Mouse (Mus musculus): ENCODE measurements at regions not wholly inside any gene's neighbourhood (a gene's known extent, or its start where the extent isn't known, plus 50 kb on each side); places are given as distances from the start of the nearest gene placed in this dataset.
A peak's percentile ranks its signal among the peaks of the same experiment; 100 is the strongest.

DNA sequence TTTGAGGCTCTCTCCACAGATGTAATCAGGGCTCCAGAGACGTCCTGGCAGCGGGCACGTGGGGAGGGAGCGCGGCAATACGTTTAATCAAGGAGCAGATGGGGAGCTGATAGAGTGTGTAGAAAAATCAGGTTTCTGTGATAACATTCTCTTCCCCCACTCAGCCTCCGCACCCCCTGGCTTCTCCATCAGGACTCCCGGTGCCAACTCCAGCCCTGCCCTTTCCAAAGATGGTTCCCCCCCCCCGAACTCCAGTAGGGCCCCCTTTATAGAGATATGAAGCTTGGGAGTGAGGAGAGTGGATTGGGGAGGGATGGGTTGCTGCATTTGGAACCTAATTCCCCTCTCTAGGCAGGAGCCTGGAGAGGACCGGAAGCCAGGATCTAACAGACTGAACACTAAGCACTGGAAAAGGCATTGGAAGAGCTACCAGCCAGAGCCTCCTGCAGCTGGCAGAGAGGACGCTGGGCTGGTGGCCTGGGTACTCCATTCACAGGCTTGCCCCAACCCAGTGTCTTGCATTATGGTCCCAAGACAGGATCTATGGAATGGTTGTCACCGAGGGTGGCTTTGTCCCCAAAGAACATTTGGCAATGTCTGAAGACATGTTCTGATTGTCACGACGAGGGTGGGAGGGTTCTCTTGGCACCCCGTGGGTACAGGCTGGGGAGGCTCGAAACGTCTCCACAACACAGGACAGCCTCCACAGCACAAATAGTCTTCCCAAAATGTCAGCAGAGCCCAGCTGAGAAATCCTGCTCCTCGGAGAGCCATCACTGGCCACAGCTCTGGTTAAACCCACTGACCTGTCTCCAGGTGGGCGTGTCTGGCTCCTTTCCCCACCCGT, 218.2 kb upstream of the Sdk2 start:
- no peaks in the 10 kb centered on the region for H3K27me3 ChIP-seq (ENCODE audit: control insufficient read depth, insufficient read depth, low read length, poor library complexity, severe bottlenecking)
- DNase-seq (ENCODE audit: low read depth, low spot score) = no peak
- H3K36me3 ChIP-seq (ENCODE audit: control insufficient read depth, insufficient read depth, low read length, poor library complexity, severe bottlenecking) = no peaks in the 10 kb centered on the region

DNA sequence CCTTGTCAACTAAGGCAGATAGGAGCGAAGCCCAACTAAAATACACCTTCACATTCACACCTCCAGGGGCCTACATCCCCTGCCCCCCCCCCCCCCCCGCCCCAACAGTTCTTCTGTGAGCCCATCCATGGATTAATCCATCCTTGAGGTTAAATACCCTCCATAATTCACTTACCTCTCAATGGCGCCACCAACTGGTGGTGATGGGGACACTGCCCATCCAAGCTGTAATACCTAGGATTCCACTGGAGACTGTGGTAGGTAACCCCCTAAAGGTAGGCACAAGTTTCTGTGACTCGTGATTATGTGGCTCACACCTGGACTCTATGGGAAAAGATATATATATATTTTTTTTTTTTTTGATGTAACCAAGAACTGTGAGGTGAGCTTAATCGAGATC, 216.4 kb upstream of the Sdk2 start:
- H3K36me3 ChIP-seq (ENCODE audit: control insufficient read depth, insufficient read depth, low read length, poor library complexity, severe bottlenecking) = no peaks in the 10 kb centered on the region
- peak; percentile 74 for DNase-seq (ENCODE audit: low read depth, low spot score)
- no peaks in the 10 kb centered on the region for H3K27me3 ChIP-seq (ENCODE audit: control insufficient read depth, insufficient read depth, low read length, poor library complexity, severe bottlenecking)

DNA sequence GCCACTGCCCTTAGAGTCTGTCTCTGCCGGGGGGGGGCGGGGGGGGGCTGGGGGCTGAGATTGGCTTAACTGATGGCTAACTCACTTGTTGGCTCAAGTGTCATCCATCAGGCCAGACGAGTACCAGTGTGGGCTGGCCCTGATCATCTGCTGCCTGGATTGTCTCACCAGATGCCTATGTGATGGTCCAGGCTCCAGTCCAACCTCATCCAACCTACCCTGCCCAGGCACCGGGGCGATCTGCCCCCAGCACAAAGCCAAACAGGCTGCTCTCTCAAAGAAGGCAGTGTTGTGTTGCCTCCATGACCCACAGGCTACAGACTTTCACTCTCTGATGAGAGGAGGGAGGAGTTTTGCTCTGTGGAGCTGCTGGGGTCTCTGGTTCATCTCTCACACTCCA, 215.7 kb upstream of the Sdk2 start:
- DNase-seq (ENCODE audit: low read depth, low spot score) = no peak
- H3K27me3 ChIP-seq (ENCODE audit: control insufficient read depth, insufficient read depth, low read length, poor library complexity, severe bottlenecking) = no peaks in the 10 kb centered on the region
- no peaks in the 10 kb centered on the region for H3K36me3 ChIP-seq (ENCODE audit: control insufficient read depth, insufficient read depth, low read length, poor library complexity, severe bottlenecking)

DNA sequence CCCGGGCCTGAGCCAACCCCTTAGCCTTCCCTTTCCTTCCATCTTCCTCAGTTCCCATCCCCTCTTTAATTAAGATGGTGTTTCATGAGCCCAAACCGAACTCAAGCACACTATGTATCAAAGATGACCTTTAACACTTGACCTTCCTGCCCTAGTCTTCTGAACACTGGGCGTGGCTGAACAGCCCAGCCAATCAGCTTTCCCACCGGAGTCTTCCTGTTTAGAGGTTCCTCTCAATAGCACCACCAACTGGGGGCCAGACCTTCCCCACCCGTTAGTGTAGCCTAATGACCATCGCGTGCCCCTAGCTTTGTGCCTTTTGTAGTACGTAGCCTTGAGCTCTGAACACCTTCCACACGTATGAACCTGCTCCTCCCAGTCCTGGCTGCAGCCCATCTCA, 215.0 kb upstream of the Sdk2 start:
- Histone ChIP-seq H3K27me3 (ENCODE audit: control insufficient read depth, insufficient read depth, low read length, poor library complexity, severe bottlenecking) (no peaks in the 10 kb centered on the region), H3K36me3 (ENCODE audit: control insufficient read depth, insufficient read depth, low read length, poor library complexity, severe bottlenecking) (no peaks in the 10 kb centered on the region)
- no peak for DNase-seq (ENCODE audit: low read depth, low spot score)

GRCm38 (mm10) chr11:114281041-114281695, 214.3 kb upstream of the Sdk2 start:
- Histone ChIP-seq H3K27me3 (ENCODE audit: control insufficient read depth, insufficient read depth, low read length, poor library complexity, severe bottlenecking) (no peaks in the 10 kb centered on the region), H3K36me3 (ENCODE audit: control insufficient read depth, insufficient read depth, low read length, poor library complexity, severe bottlenecking) (no peaks in the 10 kb centered on the region)
- no peak for DNase-seq (ENCODE audit: low read depth, low spot score)

DNA sequence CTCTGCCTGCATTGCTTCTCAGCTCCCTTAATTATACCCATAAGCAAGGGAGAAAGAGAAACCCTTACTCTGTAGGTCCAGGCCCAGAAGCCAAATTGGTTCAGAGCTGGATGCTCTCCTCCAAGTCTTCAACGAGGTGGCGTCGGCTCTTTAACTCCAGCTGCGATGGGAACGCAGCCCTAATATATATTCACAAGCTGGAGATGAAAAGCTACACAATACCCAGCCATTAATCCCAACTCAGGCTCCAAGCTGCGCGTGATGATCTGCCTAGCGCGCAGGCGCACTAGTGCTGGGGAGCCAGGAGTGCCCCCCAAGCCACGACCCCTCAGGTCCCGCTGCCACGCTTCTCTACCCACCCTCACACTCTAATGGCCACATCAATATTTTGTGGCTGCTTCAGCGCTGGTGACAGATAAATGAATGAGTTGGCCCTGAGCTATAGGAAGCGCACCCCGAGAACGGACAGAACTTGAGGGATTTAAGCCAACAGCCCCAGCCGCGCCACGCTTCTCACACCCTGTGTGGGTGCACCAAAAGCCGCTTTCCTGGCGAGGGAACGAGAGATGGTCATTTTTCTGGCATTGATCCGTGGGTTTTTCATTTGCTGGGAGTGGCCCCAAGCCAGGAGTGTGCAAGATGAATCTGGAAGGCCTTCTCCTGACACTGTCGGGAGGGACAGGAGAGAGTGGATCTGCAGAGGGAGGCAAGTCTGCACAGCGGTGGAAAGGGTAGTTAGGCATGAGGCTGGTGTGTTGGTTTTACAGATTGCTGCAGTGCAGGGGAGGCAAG, 210.9 kb upstream of the Sdk2 start:
- Histone ChIP-seq H3K27me3 (ENCODE audit: control insufficient read depth, insufficient read depth, low read length, poor library complexity, severe bottlenecking) (no peaks in the 10 kb centered on the region), H3K36me3 (ENCODE audit: control insufficient read depth, insufficient read depth, low read length, poor library complexity, severe bottlenecking) (no peaks in the 10 kb centered on the region)
- no peak for DNase-seq (ENCODE audit: low read depth, low spot score)

DNA sequence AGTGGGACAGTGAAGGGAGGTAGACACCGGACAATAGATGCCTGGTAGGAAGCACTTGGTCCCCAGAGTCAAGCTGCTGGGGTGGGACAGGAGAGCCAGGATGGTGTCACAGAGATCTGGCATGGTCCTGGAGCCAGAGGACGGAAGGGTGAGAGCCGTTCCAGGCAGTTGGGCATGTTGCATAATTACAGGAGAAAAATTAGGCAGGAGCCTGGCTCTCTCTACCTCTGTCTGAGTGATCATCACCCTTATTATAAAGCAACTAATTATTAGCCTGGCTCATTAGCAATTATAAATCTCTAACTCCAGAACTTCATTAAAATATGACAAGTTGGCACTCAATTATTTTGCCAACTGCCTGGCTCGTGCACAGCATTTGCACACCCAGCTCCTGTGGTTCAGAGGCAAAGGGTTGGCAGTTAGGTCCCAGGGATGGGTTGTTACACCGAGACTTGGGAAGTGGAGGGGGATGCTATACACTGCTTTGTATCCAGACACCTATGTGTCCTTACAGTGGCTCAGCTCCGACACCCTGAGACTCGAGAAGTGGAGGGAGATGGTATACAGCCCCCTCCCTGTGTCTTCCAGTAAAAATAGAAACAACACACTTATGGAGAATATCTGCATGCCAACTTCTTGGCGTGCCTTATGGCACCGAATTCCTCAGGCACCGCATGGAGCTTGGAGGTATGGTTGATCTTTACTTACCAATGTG, 203.7 kb upstream of the Sdk2 start:
- no peak for DNase-seq (ENCODE audit: low read depth, low spot score)
- Histone ChIP-seq H3K36me3 (ENCODE audit: control insufficient read depth, insufficient read depth, low read length, poor library complexity, severe bottlenecking) (no peaks in the 10 kb centered on the region), H3K27me3 (ENCODE audit: control insufficient read depth, insufficient read depth, low read length, poor library complexity, severe bottlenecking) (no peaks in the 10 kb centered on the region)

DNA sequence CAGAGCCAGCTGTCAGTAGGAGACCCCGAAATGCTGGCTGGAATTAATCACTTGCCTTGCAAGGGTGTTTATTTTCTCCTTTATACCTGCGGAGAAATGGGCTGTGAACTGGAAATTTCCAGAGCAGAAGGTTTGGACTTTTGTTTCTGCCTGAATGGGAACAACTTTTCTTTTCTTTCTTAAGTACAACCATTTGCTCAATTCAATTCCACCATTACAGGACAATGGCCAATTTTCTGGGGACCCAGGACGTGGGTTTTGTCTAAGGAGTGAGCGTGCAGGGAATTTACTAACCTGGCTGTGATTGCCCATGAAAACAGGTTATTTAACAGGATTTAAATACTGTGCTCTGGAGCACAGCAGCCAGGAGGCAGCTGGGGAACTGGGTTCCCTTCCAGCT, 195.1 kb upstream of the Sdk2 start:
- H3K36me3 ChIP-seq (ENCODE audit: control insufficient read depth, insufficient read depth, low read length, poor library complexity, severe bottlenecking) = no peaks in the 10 kb centered on the region
- DNase-seq (ENCODE audit: low read depth, low spot score) = no peak
- no peaks in the 10 kb centered on the region for H3K27me3 ChIP-seq (ENCODE audit: control insufficient read depth, insufficient read depth, low read length, poor library complexity, severe bottlenecking)

GRCm38 (mm10) chr11:114258218-114258617, 191.4 kb upstream of the Sdk2 start:
- no peaks in the 10 kb centered on the region for H3K27me3 ChIP-seq (ENCODE audit: control insufficient read depth, insufficient read depth, low read length, poor library complexity, severe bottlenecking)
- DNase-seq (ENCODE audit: low read depth, low spot score) = no peak
- no peaks in the 10 kb centered on the region for H3K36me3 ChIP-seq (ENCODE audit: control insufficient read depth, insufficient read depth, low read length, poor library complexity, severe bottlenecking)

DNA sequence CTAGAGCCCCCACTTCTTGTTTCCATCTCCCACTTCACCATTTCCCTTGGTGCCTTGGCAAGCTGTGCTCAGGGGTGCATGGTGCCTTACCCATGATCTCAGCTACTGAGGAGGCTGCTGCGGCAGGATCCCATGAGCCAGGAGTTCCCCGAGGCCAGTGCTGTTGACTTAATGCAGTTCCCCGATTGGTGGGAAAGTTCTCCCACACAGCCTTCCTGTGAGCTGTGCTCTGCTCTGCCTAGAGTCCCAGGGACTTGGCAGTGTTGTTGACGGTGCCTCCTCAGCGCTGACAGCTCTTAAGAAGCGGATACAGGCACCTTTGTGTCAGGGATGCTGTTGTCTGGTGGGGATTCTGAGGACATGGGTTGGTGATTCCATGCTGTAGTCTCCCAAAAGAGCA, 190.9 kb upstream of the Sdk2 start:
- Histone ChIP-seq H3K27me3 (ENCODE audit: control insufficient read depth, insufficient read depth, low read length, poor library complexity, severe bottlenecking) (no peaks in the 10 kb centered on the region), H3K36me3 (ENCODE audit: control insufficient read depth, insufficient read depth, low read length, poor library complexity, severe bottlenecking) (no peaks in the 10 kb centered on the region)
- DNase-seq (ENCODE audit: low read depth, low spot score) = no peak

- no peak for DNase-seq (ENCODE audit: low read depth, low spot score)
- no peaks in the 10 kb centered on the region for H3K27me3 ChIP-seq (ENCODE audit: control insufficient read depth, insufficient read depth, low read length, poor library complexity, severe bottlenecking)
- H3K36me3 ChIP-seq (ENCODE audit: control insufficient read depth, insufficient read depth, low read length, poor library complexity, severe bottlenecking) = no peaks in the 10 kb centered on the region
Observed at GRCm38 (mm10) chr11:114257061-114257460, 190.2 kb upstream of the Sdk2 start.

- H3K36me3 ChIP-seq (ENCODE audit: control insufficient read depth, insufficient read depth, low read length, poor library complexity, severe bottlenecking) = no peaks in the 10 kb centered on the region
- H3K27me3 ChIP-seq (ENCODE audit: control insufficient read depth, insufficient read depth, low read length, poor library complexity, severe bottlenecking) = no peaks in the 10 kb centered on the region
- no peak for DNase-seq (ENCODE audit: low read depth, low spot score)
Observed at GRCm38 (mm10) chr11:114254344-114254743, 187.5 kb upstream of the Sdk2 start.

- H3K27me3 ChIP-seq (ENCODE audit: control insufficient read depth, insufficient read depth, low read length, poor library complexity, severe bottlenecking) = no peaks in the 10 kb centered on the region
- peak; percentile 23 for DNase-seq (ENCODE audit: low read depth, low spot score)
- no peaks in the 10 kb centered on the region for H3K36me3 ChIP-seq (ENCODE audit: control insufficient read depth, insufficient read depth, low read length, poor library complexity, severe bottlenecking)
Observed at GRCm38 (mm10) chr11:114251614-114252013, 184.8 kb upstream of the Sdk2 start.

GRCm38 (mm10) chr11:114249215-114249614, 182.4 kb upstream of the Sdk2 start:
- no peaks in the 10 kb centered on the region for H3K36me3 ChIP-seq (ENCODE audit: control insufficient read depth, insufficient read depth, low read length, poor library complexity, severe bottlenecking)
- DNase-seq (ENCODE audit: low read depth, low spot score) = peak; percentile 52
- H3K27me3 ChIP-seq (ENCODE audit: control insufficient read depth, insufficient read depth, low read length, poor library complexity, severe bottlenecking) = no peaks in the 10 kb centered on the region

Data from splenic B cell, adult 2 months (primary cell).